Mouse (Mus musculus) ES-E14 (cell line): ENCODE results near the gene Tomm70a. TPM values are rescaled to one million over a fixed set of nuclear protein-coding genes. Genes with fewer than 3 reads are reported as not detected.

Source experiments
- DNase-seq: peaks from one replicate; pipeline ENCODE4 v3.0.0-alpha.2; 2013; ENCODE audit warnings: low read depth, low spot score
- H3K27ac ChIP-seq: 2 replicates; pipeline ENCODE4 v1.5.1; 2012; ENCODE audit warnings: low read depth, mild to moderate bottlenecking, low read length, moderate library complexity, mixed read lengths; ENCODE audit not compliant: poor library complexity, insufficient read depth, severe bottlenecking
- H3K36me3 ChIP-seq: 2 replicates; pipeline ENCODE4 v1.6.1; 2012; ENCODE audit warnings: mild to moderate bottlenecking, low read length, moderate library complexity, mixed read lengths; ENCODE audit not compliant: control insufficient read depth, poor library complexity, insufficient read depth, severe bottlenecking
- H3K4me1 ChIP-seq, 2 experiments: fragments of 150-350 bp in 1 of 2; sonication (generic) in 1 of 2; 2 replicates each; pipeline ENCODE4 v1.6.1; 2012; ENCODE audit warnings: low read length in 2 of 2, mild to moderate bottlenecking in 1 of 2, mixed read lengths in 1 of 2; ENCODE audit not compliant: control insufficient read depth in 2 of 2, insufficient read depth in 2 of 2, poor library complexity in 1 of 2
- H3K4me3 ChIP-seq, 2 experiments: fragments of 150-350 bp in 1 of 2; sonication (generic) in 1 of 2; 2 replicates each; pipeline ENCODE4 v1.5.1; 2012; ENCODE audit warnings: low read length in 2 of 2, low read depth in 1 of 2, mild to moderate bottlenecking in 1 of 2, mixed read lengths in 1 of 2; ENCODE audit not compliant: insufficient read depth in 1 of 2, poor library complexity in 1 of 2, severe bottlenecking in 1 of 2
- H3K9ac ChIP-seq: 2 replicates; pipeline ENCODE4 v1.6.1; 2012; ENCODE audit warnings: low read depth, mild to moderate bottlenecking, low read length, mixed read lengths; ENCODE audit not compliant: poor library complexity, insufficient read depth, severe bottlenecking
- H3K9me3 ChIP-seq: fragments of 150-350 bp; sonication (generic); 2 replicates; pipeline ENCODE4 v1.6.1; 2012; ENCODE audit warnings: low read depth, mild to moderate bottlenecking, low read length; ENCODE audit not compliant: control insufficient read depth, insufficient read depth
- CHD2 ChIP-seq: IDR thresholded peaks from 2 replicates; pipeline ENCODE4 v1.6.1; 2014; ENCODE audit warnings: mild to moderate bottlenecking, low read depth, low read length, inconsistent platforms
- HCFC1 ChIP-seq: IDR thresholded peaks from 2 replicates; pipeline ENCODE4 v1.6.1; 2012; ENCODE audit warnings: low read length, inconsistent platforms, borderline replicate concordance; ENCODE audit not compliant: insufficient read depth
- MAFK ChIP-seq: IDR thresholded peaks from 2 replicates; pipeline ENCODE4 v1.6.1; 2014; ENCODE audit warnings: mild to moderate bottlenecking, low read depth, low read length, inconsistent platforms; ENCODE audit not compliant: insufficient read depth
- ZC3H11A ChIP-seq: IDR thresholded peaks from 2 replicates; pipeline ENCODE4 v1.6.1; 2012; ENCODE audit warnings: low read depth, mild to moderate bottlenecking, inconsistent platforms, low read length, borderline replicate concordance
- ZNF384 ChIP-seq: IDR thresholded peaks from 2 replicates; pipeline ENCODE4 v1.6.1; 2012; ENCODE audit warnings: low read depth, low read length, inconsistent platforms
- in situ Hi-C, 2 experiments: fragments of 600-800 bp; cut with MboI; formaldehyde crosslinking; loops; one replicate each; pipeline ENCODE4 v1.15.1; 2025; ENCODE audit warnings: low sequenced_read_pairs in 2 of 2, inconsistent platforms in 1 of 2; ENCODE audit not compliant: unreplicated experiment in 2 of 2
- total RNA-seq: library from RNA; depleted of rRNA; stranded (reverse); fragments of 300-350 nt; gene quantifications from 2 replicates; pipeline ENCODE4 v1.2.3, GENCODE M21; 2012

Tomm70a gene
- total RNA-seq, 1 experiment = 106 TPM

GRCm38 (mm10) chr16:57131544-57131943, 10.0 kb downstream of the Tomm70a start:
- no peak overlapping the region; the same call in 1 of the 2 replicates for H3K27ac ChIP-seq
- H3K9ac ChIP-seq = no peak overlapping the region
- H3K4me3 ChIP-seq = no peak overlapping the region
- peak; percentile 37 for DNase-seq
- in situ Hi-C loops = no loop called here
- TF ChIP-seq ZC3H11A = no peak
- no peak for TF ChIP-seq ZNF384
- no peak for TF ChIP-seq CHD2
- TF ChIP-seq MAFK = no peak
- no peak for TF ChIP-seq HCFC1
- peaks cover 6 to 10% of the 10 kb centered on the region in 2 experiments for H3K4me1 ChIP-seq
- H3K36me3 ChIP-seq = peaks cover 8% of the 10 kb centered on the region
- no peaks in the 10 kb centered on the region for H3K9me3 ChIP-seq

- Histone ChIP-seq H3K27ac (no peak overlapping the region), H3K4me1 (peaks cover 6 to 8% of the 10 kb centered on the region in 2 experiments), H3K36me3 (peaks cover 8% of the 10 kb centered on the region), H3K9me3 (no peaks in the 10 kb centered on the region), H3K9ac (no peak overlapping the region), H3K4me3 (no peak overlapping the region)
- DNase-seq = no peak
- in situ Hi-C loops = no loop called here
- TF ChIP-seq ZC3H11A (no peak), CHD2 (no peak), HCFC1 (no peak), ZNF384 (no peak), MAFK (no peak)
Measured at GRCm38 (mm10) chr16:57132326-57132725, 10.8 kb downstream of the Tomm70a start.

- Histone ChIP-seq H3K36me3 (peaks cover 10% of the 10 kb centered on the region), H3K27ac (no peak overlapping the region), H3K9ac (no peak overlapping the region), H3K4me3 (no peak overlapping the region), H3K9me3 (no peaks in the 10 kb centered on the region), H3K4me1 (peaks cover 6 to 8% of the 10 kb centered on the region in 2 experiments)
- no peak for DNase-seq
- no peak for TF ChIP-seq CHD2
- TF ChIP-seq ZNF384 = no peak
- TF ChIP-seq HCFC1 = no peak
- in situ Hi-C loops = no loop called here
Measured at GRCm38 (mm10) chr16:57133611-57134010, 12.1 kb downstream of the Tomm70a start.

GRCm38 (mm10) chr16:57144741-57145140, 23.2 kb downstream of the Tomm70a start:
- DNase-seq = no peak
- Histone ChIP-seq H3K4me3 (no peak overlapping the region), H3K4me1 (no peaks in the 10 kb centered on the region), H3K27ac (no peak overlapping the region), H3K9me3 (no peaks in the 10 kb centered on the region), H3K36me3 (peaks cover 16% of the 10 kb centered on the region), H3K9ac (no peak overlapping the region)
- in situ Hi-C loops = no loop called here
- TF ChIP-seq ZNF384 = no peak
- TF ChIP-seq CHD2 = no peak
- TF ChIP-seq HCFC1 = no peak
- no peak for TF ChIP-seq MAFK
- no peak for TF ChIP-seq ZC3H11A

GRCm38 (mm10) chr16:57151437-57151836, 29.9 kb downstream of the Tomm70a start:
- no peak for DNase-seq
- in situ Hi-C loops = no loop called here

More at GRCm38 (mm10) chr16:57151437-57151836, 29.9 kb downstream of the Tomm70a start:
- H3K9me3 ChIP-seq = no peaks in the 10 kb centered on the region
- TF ChIP-seq HCFC1 (no peak), ZC3H11A (no peak), CHD2 (no peak), ZNF384 (no peak), MAFK (no peak)
- no peak overlapping the region for H3K4me3 ChIP-seq
- peaks cover 13% of the 10 kb centered on the region for H3K36me3 ChIP-seq
- H3K9ac ChIP-seq = no peak overlapping the region
- no peak overlapping the region for H3K27ac ChIP-seq
- no peaks in the 10 kb centered on the region for H3K4me1 ChIP-seq
